Mouse (Mus musculus) myocyte (in vitro differentiated cells): ENCODE data around the gene Olfr718-ps1.

Experiments
- MAX ChIP-seq: IDR thresholded peaks from one replicate; pipeline ENCODE4 v1.6.1; 2011; ENCODE audit warnings: low read depth, mild to moderate bottlenecking, control low read depth
- MYOD1 ChIP-seq, 3 experiments: IDR thresholded peaks; one replicate each; pipeline ENCODE4 v1.6.1; 2011; ENCODE audit warnings: control low read depth in 2 of 3, low read depth in 2 of 3, mild to moderate bottlenecking in 2 of 3, moderate library complexity in 1 of 3; ENCODE audit not compliant: insufficient read length in 2 of 3, control insufficient read depth in 1 of 3
- POLR2A ChIP-seq: IDR thresholded peaks from one replicate; pipeline ENCODE4 v1.6.1; 2011; ENCODE audit warnings: low read depth, mild to moderate bottlenecking, control low read depth, moderate library complexity; ENCODE audit not compliant: insufficient read length
- POLR2AphosphoS2 ChIP-seq: IDR thresholded peaks from one replicate; pipeline ENCODE4 v1.6.1; 2011; ENCODE audit warnings: low read depth, control low read depth; ENCODE audit not compliant: insufficient read length
- TCF12 ChIP-seq: IDR thresholded peaks from one replicate; pipeline ENCODE4 v1.6.1; 2011; ENCODE audit warnings: mild to moderate bottlenecking, control low read depth; ENCODE audit not compliant: poor library complexity, insufficient read depth, severe bottlenecking
- USF1 ChIP-seq: IDR thresholded peaks from one replicate; pipeline ENCODE4 v1.6.1; 2011; ENCODE audit warnings: low read depth, mild to moderate bottlenecking, control low read depth, moderate library complexity

DNA sequence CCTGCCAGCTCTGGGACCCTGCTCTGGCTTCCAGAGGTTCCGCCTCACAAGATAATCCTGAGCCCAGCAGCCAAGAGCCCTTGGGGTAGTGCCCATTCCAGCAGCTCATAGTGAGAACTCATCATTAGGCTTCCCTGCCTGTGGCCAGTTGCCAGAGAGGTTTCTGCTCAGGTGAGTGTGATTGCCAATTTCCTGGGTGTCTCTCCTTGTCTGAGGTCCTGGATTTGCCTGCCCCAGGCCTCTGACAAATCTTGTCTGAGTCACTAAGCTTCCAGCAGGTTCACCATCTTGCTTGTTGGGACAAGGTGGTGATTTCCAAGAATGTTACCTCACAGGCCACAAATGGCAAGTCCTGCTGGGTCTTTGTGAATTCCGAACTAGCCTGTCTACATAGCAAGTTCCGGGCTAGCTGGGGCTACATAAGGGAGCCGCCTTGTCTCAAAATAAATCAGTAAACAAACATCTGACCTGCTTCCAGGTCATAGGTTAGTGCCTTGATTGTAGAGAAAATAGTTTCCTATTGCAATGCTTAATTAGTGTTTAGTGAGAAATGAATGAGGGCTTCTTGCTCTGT, 22.5 kb downstream of the Olfr718-ps1 start:
- TF ChIP-seq MYOD1 (IDR thresholded peaks at IDR 0.05; ENCODE audit: control insufficient read depth in 1 of 3, insufficient read length in 2 of 3, low read depth in 2 of 3) (no peak), USF1 (no peak), POLR2A (no peak), MAX (no peak), TCF12 (no peak), POLR2AphosphoS2 (no peak)
